Mouse (Mus musculus): ENCODE data around the gene Spdef.

DNA sequence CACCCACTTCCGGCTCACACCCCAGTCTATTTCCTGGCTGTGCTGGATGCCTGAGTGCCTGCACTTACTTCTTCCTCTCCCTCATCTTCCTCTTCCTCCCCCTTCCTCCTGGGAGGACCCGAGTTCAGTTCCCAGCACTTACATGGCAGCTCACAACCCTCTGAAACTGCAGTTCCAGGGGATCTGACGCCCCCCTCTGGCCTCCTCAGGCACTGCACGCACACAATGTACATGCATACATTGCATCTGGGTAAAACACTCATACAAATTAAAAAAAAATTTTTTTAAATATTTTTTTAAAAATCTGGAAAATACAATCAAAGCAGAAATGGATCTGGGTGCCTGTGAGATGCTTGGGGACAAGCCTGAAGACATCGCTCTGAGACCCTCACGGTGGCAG lies 57.0 kb downstream of the Spdef start:
- no peak for TF ChIP-seq POLR2A (IDR thresholded peaks at IDR 0.05; ENCODE audit: control insufficient read depth, low read depth, low read length)
- peak; percentile 56; the same call in 1 of the 2 replicates for TF ChIP-seq CTCF (IDR thresholded peaks at IDR 0.05; ENCODE audit: control insufficient read depth, insufficient read depth, insufficient replicate concordance, low read depth, low read length)
